Mouse (Mus musculus): ENCODE measurements at regions not wholly inside any gene's neighbourhood (a gene's known extent, or its start where the extent isn't known, plus 50 kb on each side); places are given as distances from the start of the nearest gene placed in this dataset.

GRCm38 (mm10) chr5:74943737-74944403 is 100.7 kb downstream of the Chic2 start:
- peak; percentile 99 for DNase-seq (ENCODE audit: low read depth, low spot score)

GRCm38 (mm10) chr5:74941426-74941825 is 103.1 kb downstream of the Chic2 start:
- peak; percentile 36 for DNase-seq (ENCODE audit: low read depth, low spot score)

GRCm38 (mm10) chr5:74937416-74937940 is 107.1 kb downstream of the Chic2 start:
- peak; percentile 43 for DNase-seq (ENCODE audit: low read depth, low spot score)

- no peak for DNase-seq (ENCODE audit: low read depth, low spot score)
Observed at GRCm38 (mm10) chr5:74936087-74936486, 108.5 kb downstream of the Chic2 start.

GRCm38 (mm10) chr5:74935676-74936075 is 108.9 kb downstream of the Chic2 start:
- DNase-seq (ENCODE audit: low read depth, low spot score): peak; percentile 91

GRCm38 (mm10) chr5:74933276-74933675 is 111.3 kb downstream of the Chic2 start:
- no peak for DNase-seq (ENCODE audit: low read depth, low spot score)

- DNase-seq (ENCODE audit: low read depth, low spot score): no peak
Observed at GRCm38 (mm10) chr5:74932206-74932605, 112.4 kb downstream of the Chic2 start.

GRCm38 (mm10) chr5:74931765-74932164 is 112.8 kb downstream of the Chic2 start:
- no peak for DNase-seq (ENCODE audit: low read depth, low spot score)

- DNase-seq (ENCODE audit: low read depth, low spot score): peak; percentile 56
Observed at GRCm38 (mm10) chr5:74927543-74927942, 117.0 kb downstream of the Chic2 start.

GRCm38 (mm10) chr5:74925769-74926168 is 118.8 kb downstream of the Chic2 start:
- peak; percentile 87 for DNase-seq (ENCODE audit: low read depth, low spot score)

- no peak for DNase-seq (ENCODE audit: low read depth, low spot score)
Observed at GRCm38 (mm10) chr5:74924031-74924533, 120.5 kb downstream of the Chic2 start.

GRCm38 (mm10) chr5:74923337-74923736 is 121.2 kb downstream of the Chic2 start:
- DNase-seq (ENCODE audit: low read depth, low spot score): no peak

- DNase-seq (ENCODE audit: low read depth, low spot score): no peak
Observed at GRCm38 (mm10) chr5:74922881-74923280, 121.7 kb downstream of the Chic2 start.

GRCm38 (mm10) chr5:74920939-74921338 is 123.6 kb downstream of the Chic2 start:
- no peak for DNase-seq (ENCODE audit: low read depth, low spot score)

- DNase-seq (ENCODE audit: low read depth, low spot score): no peak
Observed at GRCm38 (mm10) chr5:74920490-74920889, 124.1 kb downstream of the Chic2 start.

- peak; percentile 55 for DNase-seq (ENCODE audit: low read depth, low spot score)
Observed at GRCm38 (mm10) chr5:74905504-74906061, 139.0 kb downstream of the Chic2 start.

GRCm38 (mm10) chr5:74904927-74905503 is 139.6 kb downstream of the Chic2 start:
- no peak for DNase-seq (ENCODE audit: low read depth, low spot score)

- peak; percentile 70 for DNase-seq (ENCODE audit: low read depth, low spot score)
Observed at GRCm38 (mm10) chr5:74904327-74904726, 140.2 kb downstream of the Chic2 start.

- DNase-seq (ENCODE audit: low read depth, low spot score): peak; percentile 92
Observed at GRCm38 (mm10) chr5:74903711-74904110, 140.9 kb downstream of the Chic2 start.

GRCm38 (mm10) chr5:74897133-74897532 is 147.4 kb downstream of the Chic2 start:
- peak; percentile 99 for DNase-seq (ENCODE audit: low read depth, low spot score)

GRCm38 (mm10) chr5:74893276-74893675 is 151.3 kb downstream of the Chic2 start:
- no peak for DNase-seq (ENCODE audit: low read depth, low spot score)

GRCm38 (mm10) chr5:74891541-74891940 is 153.0 kb downstream of the Chic2 start:
- no peak for DNase-seq (ENCODE audit: low read depth, low spot score)

GRCm38 (mm10) chr5:74888934-74889333 is 155.6 kb downstream of the Chic2 start:
- DNase-seq (ENCODE audit: low read depth, low spot score): no peak

Measured in 3T3-L1 (cell line).